Mouse (Mus musculus) liver, adult 2 months (tissue): ENCODE measurements at regions not wholly inside any gene's neighbourhood (a gene's known extent, or its start where the extent isn't known, plus 50 kb on each side); places are given as distances from the start of the nearest gene placed in this dataset.

ENCODE experiments used
- DNase-seq: peaks from one replicate; pipeline ENCODE4 v3.0.0-alpha.2; 2011; ENCODE audit warnings: low read depth, low spot score; ENCODE audit errors: extremely low read depth
- H3K27ac ChIP-seq: fragments of 200-500 bp; replicated peaks from 2 replicates; pipeline ENCODE4 v1.5.1; 2012; ENCODE audit warnings: low read depth, mild to moderate bottlenecking, control low read depth, inconsistent platforms, low read length; ENCODE audit not compliant: insufficient read depth
- H3K27me3 ChIP-seq: fragments of 200-500 bp; 2 replicates; pipeline ENCODE4 v1.6.1; 2012; ENCODE audit warnings: mild to moderate bottlenecking, moderate library complexity, low read length, inconsistent platforms; ENCODE audit not compliant: control insufficient read depth, insufficient read depth
- H3K36me3 ChIP-seq: fragments of 200-500 bp; 2 replicates; pipeline ENCODE4 v1.6.1; 2012; ENCODE audit warnings: low read length, inconsistent platforms; ENCODE audit not compliant: control insufficient read depth, insufficient read depth
- H3K4me1 ChIP-seq: fragments of 200-500 bp; 2 replicates; pipeline ENCODE4 v1.6.1; 2011; ENCODE audit warnings: low read length; ENCODE audit not compliant: control insufficient read depth, insufficient read depth
- H3K4me3 ChIP-seq: fragments of 200-500 bp; 2 replicates; pipeline ENCODE4 v1.5.1; 2011; ENCODE audit warnings: low read depth, mild to moderate bottlenecking, control low read depth, low read length, moderate library complexity; ENCODE audit not compliant: insufficient read depth
- H3K79me2 ChIP-seq: fragments of 200-500 bp; 2 replicates; pipeline ENCODE4 v1.6.1; 2012; ENCODE audit warnings: inconsistent platforms, mild to moderate bottlenecking, low read length, moderate library complexity; ENCODE audit not compliant: control insufficient read depth, insufficient read depth
- H3K9ac ChIP-seq: fragments of 200-500 bp; 2 replicates; pipeline ENCODE4 v1.6.1; 2012; ENCODE audit warnings: low read depth, mild to moderate bottlenecking, control low read depth, inconsistent platforms, low read length
- CTCF ChIP-seq: fragments of 200-500 bp; IDR thresholded peaks from 2 replicates; pipeline ENCODE4 v1.5.1; 2011; ENCODE audit warnings: low read depth, low read length, control low read depth
- POLR2A ChIP-seq: fragments of 200-500 bp; IDR thresholded peaks from 2 replicates; pipeline ENCODE4 v1.6.1; 2011; ENCODE audit warnings: low read length, control low read depth; ENCODE audit not compliant: insufficient read depth; ENCODE audit errors: extremely low read depth
- WGBS: fragments of 180-500 bp; shearing (Covaris S2); methylation state at CpG from one replicate; pipeline ENCODE4 v1.1.7; 2018; 5-methylcytosine and 5-hydroxymethylcytosine counted together

- Histone ChIP-seq H3K27ac (no peak overlapping the region), H3K27me3 (no peaks in the 10 kb centered on the region), H3K4me3 (no peak overlapping the region), H3K4me1 (no peaks in the 10 kb centered on the region), H3K9ac (no peak overlapping the region), H3K79me2 (no peaks in the 10 kb centered on the region), H3K36me3 (no peaks in the 10 kb centered on the region)
- 89% methylated on average over 2 of the region's 2 CpGs for WGBS
- no peak for DNase-seq
- TF ChIP-seq CTCF (no peak), POLR2A (no peak)
Observed at GRCm38 (mm10) chr4:142329600-142329999, 90.4 kb upstream of the Kazn start.

GRCm38 (mm10) chr4:142326511-142326910 is 87.3 kb upstream of the Kazn start:
- H3K9ac ChIP-seq, result no peak overlapping the region
- WGBS, result 83% methylated on average over 5 of the region's 5 CpGs
- H3K79me2 ChIP-seq, result no peaks in the 10 kb centered on the region
- DNase-seq, result no peak
- H3K4me1 ChIP-seq, result no peaks in the 10 kb centered on the region
- no peaks in the 10 kb centered on the region for H3K36me3 ChIP-seq
- H3K27me3 ChIP-seq, result no peaks in the 10 kb centered on the region
- no peak for TF ChIP-seq CTCF
- no peak for TF ChIP-seq POLR2A
- no peak overlapping the region for H3K4me3 ChIP-seq
- no peak overlapping the region for H3K27ac ChIP-seq

- TF ChIP-seq POLR2A (no peak), CTCF (no peak)
- H3K27ac ChIP-seq, result no peak overlapping the region
- WGBS, result 84% methylated on average over 14 of the region's 14 CpGs
Observed at GRCm38 (mm10) chr4:142321209-142321863, 82.1 kb upstream of the Kazn start.

GRCm38 (mm10) chr4:142310282-142310681 is 71.1 kb upstream of the Kazn start:
- Histone ChIP-seq H3K9ac (no peak overlapping the region), H3K4me1 (no peaks in the 10 kb centered on the region), H3K4me3 (no peak overlapping the region), H3K27me3 (no peaks in the 10 kb centered on the region), H3K27ac (no peak overlapping the region), H3K36me3 (no peaks in the 10 kb centered on the region), H3K79me2 (no peaks in the 10 kb centered on the region)
- TF ChIP-seq POLR2A (no peak), CTCF (no peak)
- 87% methylated on average over 6 of the region's 6 CpGs for WGBS
- no peak for DNase-seq

More at GRCm38 (mm10) chr4:142321209-142321863, 82.1 kb upstream of the Kazn start:
- Histone ChIP-seq H3K27me3 (no peaks in the 10 kb centered on the region), H3K9ac (no peak overlapping the region), H3K36me3 (no peaks in the 10 kb centered on the region), H3K4me3 (no peak overlapping the region), H3K4me1 (no peaks in the 10 kb centered on the region), H3K79me2 (no peaks in the 10 kb centered on the region)
- DNase-seq, result no peak

GRCm38 (mm10) chr4:142308271-142308670 is 69.1 kb upstream of the Kazn start:
- TF ChIP-seq CTCF (no peak), POLR2A (no peak)
- no peak for DNase-seq
- H3K4me1 ChIP-seq, result no peaks in the 10 kb centered on the region
- no peak overlapping the region for H3K4me3 ChIP-seq
- WGBS, result 70% methylated on average over 7 of the region's 7 CpGs
- H3K27me3 ChIP-seq, result no peaks in the 10 kb centered on the region
- H3K27ac ChIP-seq, result no peak overlapping the region
- no peaks in the 10 kb centered on the region for H3K36me3 ChIP-seq
- no peaks in the 10 kb centered on the region for H3K79me2 ChIP-seq
- H3K9ac ChIP-seq, result no peak overlapping the region

GRCm38 (mm10) chr4:142307321-142307720 is 68.1 kb upstream of the Kazn start:
- no peaks in the 10 kb centered on the region for H3K79me2 ChIP-seq
- no peaks in the 10 kb centered on the region for H3K36me3 ChIP-seq
- WGBS, result 70% methylated on average over 11 of the region's 11 CpGs
- TF ChIP-seq POLR2A, result no peak
- TF ChIP-seq CTCF, result no peak
- no peaks in the 10 kb centered on the region for H3K27me3 ChIP-seq
- no peak overlapping the region for H3K27ac ChIP-seq
- H3K4me3 ChIP-seq, result no peak overlapping the region
- H3K9ac ChIP-seq, result no peak overlapping the region
- no peaks in the 10 kb centered on the region for H3K4me1 ChIP-seq
- DNase-seq, result no peak
